Mouse (Mus musculus) T-helper 2 cell (primary cell): ENCODE data around the gene Sirt5.

Source experiments
- in situ Hi-C: fragments of 300-600 bp; cut with MboI, MseI; formaldehyde crosslinking; loops from one replicate; pipeline ENCODE4 v1.15.1; 2025; ENCODE audit warnings: high pct_unique_total_duplicates

The Sirt5 gene

GRCm38 (mm10) chr13:43364985-43365824, at the start of gene Sirt5:
Sirt5 (plus strand) TSS chr13:43365496.
- in situ Hi-C loops = no loop called here

- in situ Hi-C loops = no loop called here
Observed at GRCm38 (mm10) chr13:43317411-43317810, 47.9 kb upstream of the Sirt5 start.

- in situ Hi-C loops = no loop called here
Observed at GRCm38 (mm10) chr13:43319396-43319795, 45.9 kb upstream of the Sirt5 start.

GRCm38 (mm10) chr13:43321492-43321891, 43.8 kb upstream of the Sirt5 start:
- in situ Hi-C loops = loop anchor here (5.0 kb wide), 1 partner anchor 144 kb away; no protein-coding TSS in a partner anchor

GRCm38 (mm10) chr13:43325427-43325826, 39.9 kb upstream of the Sirt5 start:
- in situ Hi-C loops = no loop called here

- in situ Hi-C loops = no loop called here
Observed at GRCm38 (mm10) chr13:43331721-43332444, 33.4 kb upstream of the Sirt5 start.

GRCm38 (mm10) chr13:43332591-43332990, 32.7 kb upstream of the Sirt5 start:
- in situ Hi-C loops = no loop called here

GRCm38 (mm10) chr13:43336425-43337221, 28.7 kb upstream of the Sirt5 start:
- in situ Hi-C loops = no loop called here

- in situ Hi-C loops = no loop called here
Observed at GRCm38 (mm10) chr13:43338001-43338400, 27.3 kb upstream of the Sirt5 start.

GRCm38 (mm10) chr13:43338632-43339031, 26.7 kb upstream of the Sirt5 start:
- in situ Hi-C loops = no loop called here

- in situ Hi-C loops = no loop called here
Observed at GRCm38 (mm10) chr13:43346825-43347224, 18.5 kb upstream of the Sirt5 start.

GRCm38 (mm10) chr13:43349376-43349775, 15.9 kb upstream of the Sirt5 start:
- in situ Hi-C loops = no loop called here

- in situ Hi-C loops = no loop called here
Observed at GRCm38 (mm10) chr13:43350489-43351169, 14.7 kb upstream of the Sirt5 start.

- in situ Hi-C loops = no loop called here
Observed at GRCm38 (mm10) chr13:43353356-43353755, 11.9 kb upstream of the Sirt5 start.

- in situ Hi-C loops = no loop called here
Observed at GRCm38 (mm10) chr13:43354362-43354761, 10.9 kb upstream of the Sirt5 start.

- in situ Hi-C loops = no loop called here
Observed at GRCm38 (mm10) chr13:43356346-43357125, 8.8 kb upstream of the Sirt5 start.

- in situ Hi-C loops = no loop called here
Observed at GRCm38 (mm10) chr13:43360534-43360933, 4.8 kb upstream of the Sirt5 start.

- in situ Hi-C loops = no loop called here
Observed at GRCm38 (mm10) chr13:43362353-43362752, 2.9 kb upstream of the Sirt5 start.

- in situ Hi-C loops = no loop called here
Observed at GRCm38 (mm10) chr13:43365825-43366184, 509 bp downstream of the Sirt5 start.

GRCm38 (mm10) chr13:43370063-43370462, 4.8 kb downstream of the Sirt5 start:
- in situ Hi-C loops = loop anchor here (10.0 kb wide), 1 partner anchor 885 kb away; no protein-coding TSS in a partner anchor
